Mouse (Mus musculus) cerebellum, adult 2 months (tissue): ENCODE measurements around the gene 1700020A23Rik.

Experiments
- CTCF ChIP-seq: fragments of 200-500 bp; IDR thresholded peaks from 2 replicates; pipeline ENCODE4 v1.5.1; 2011; ENCODE audit warnings: low read depth, mild to moderate bottlenecking, control low read depth, low read length, moderate library complexity, borderline replicate concordance; ENCODE audit not compliant: insufficient read depth
- POLR2A ChIP-seq: fragments of 200-500 bp; IDR thresholded peaks from 2 replicates; pipeline ENCODE4 v1.6.1; 2011; ENCODE audit warnings: low read length, control low read depth, borderline replicate concordance; ENCODE audit not compliant: insufficient read depth

DNA sequence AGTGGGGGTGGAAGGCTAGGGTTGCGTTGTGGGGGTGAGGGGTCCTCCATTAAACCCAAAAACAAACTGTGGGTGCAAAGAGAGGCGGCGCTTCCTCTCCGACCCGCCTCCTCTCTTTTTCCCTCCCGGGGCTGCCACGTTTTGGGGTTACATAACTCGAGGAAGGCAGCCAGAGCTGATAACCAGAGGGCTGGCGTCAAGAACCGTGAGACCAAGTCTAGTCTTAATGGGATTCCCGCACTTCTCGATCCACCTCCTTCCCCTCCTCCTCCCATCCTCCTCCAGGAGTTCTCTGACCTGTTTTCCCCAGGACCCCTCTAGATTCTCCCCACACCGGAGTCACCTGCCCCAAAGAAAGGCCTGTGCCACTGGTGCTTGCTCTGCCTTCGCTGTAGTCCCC lies 7.0 kb upstream of the 1700020A23Rik start:
- TF ChIP-seq POLR2A, result no peak
- TF ChIP-seq CTCF, result no peak
